Mouse (Mus musculus) liver, postnatal 0 days (tissue): Measurements from ENCODE around the gene Uqcc2.

Experiments
- CTCF ChIP-seq: sonication (generic); IDR thresholded peaks from 2 replicates; pipeline ENCODE4 v1.5.1; 2016; ENCODE audit warnings: antibody characterized with exemption, low read depth
- EP300 ChIP-seq: IDR thresholded peaks from 2 replicates; pipeline ENCODE4 v1.6.1; 2016; ENCODE audit warnings: antibody characterized with exemption, low read depth, mild to moderate bottlenecking

GRCm38 (mm10) chr17:27154256-27154655 is 20.5 kb upstream of the Uqcc2 start:
- TF ChIP-seq CTCF: no peak
- no peak for TF ChIP-seq EP300
